ENCODE assay signal across 21 mouse cellular contexts in genomic region chrX:8142948-8143347, GRCm38 (mm10). TPM values are rescaled to one million over a fixed set of nuclear protein-coding genes. Genes with fewer than 3 reads are reported as not detected.
DNase-seq lines count a peak whose midpoint lies in the region; ATAC-seq and TF ChIP-seq lines count a peak whose summit lies in the region.
"Had no signal": no experiment of that assay in that cellular context is flagged by ENCODE, and none has a peak within 500 bp of the region (broad histone marks: within the 10 kb centered on the region; RNA-seq: fewer than 3 reads in every experiment).

No protein-coding gene starts in this region.

- no peak overlapping the region for H3K4me2 ChIP-seq in midbrain, embryonic 11.5 days
- peak overlapping the region; percentile 91 for H3K4me2 ChIP-seq in liver, embryonic 13.5 days

- no peak for ATAC-seq in midbrain, embryonic 11.5 days (ENCODE audit: low FRiP score)
- ATAC-seq in liver, embryonic 13.5 days (ENCODE audit: low read depth) = no peak
- ATAC-seq: forebrain, embryonic 13.5 days; hindbrain, embryonic 16.5 days had no signal

- H3K4me3 ChIP-seq in midbrain, embryonic 10.5 days = peak overlapping the region; percentile 14; the same call in 1 of the 2 replicates
- no peak overlapping the region for H3K4me3 ChIP-seq in midbrain, embryonic 11.5 days (ENCODE audit: low read depth, low read length)
- peak overlapping the region; percentile 74; the same call in 1 of the 2 replicates for H3K4me3 ChIP-seq in liver, embryonic 13.5 days (replicated peaks)
- no peak overlapping the region for H3K4me3 ChIP-seq in left cerebral cortex, adult 2 months
- H3K4me3 ChIP-seq: neural tube, embryonic 13.5 days had no signal

- intact Hi-C loops in left cerebral cortex, adult 2 months (cut with DNase I) = no loop called here

- DNase-seq in midbrain, embryonic 10.5 days (ENCODE audit: low spot score) = no peak
- DNase-seq in midbrain, embryonic 11.5 days (ENCODE audit: low spot score, missing footprints) = no peak
- peak; percentile 29 for DNase-seq in ZHBTc4 (ENCODE audit: low read depth, low spot score)
- no peak for DNase-seq in liver, embryonic 13.5 days
- DNase-seq in naive thymus-derived CD4-positive, alpha-beta T cell, adult 2 months (ENCODE audit: low read depth) = peak; percentile 11
- DNase-seq in left cerebral cortex, adult 2 months (ENCODE audit: extremely low spot score in 1 of 2, low spot score in 2 of 2) = no peak
- DNase-seq in cerebellum, adult 11-12 months = no peak
- DNase-seq: adrenal gland, postnatal 14 days; cerebellum, adult 8-10 months; heart, postnatal 36 days; kidney, adult 18-20 months; kidney, postnatal 25 days; thymus, postnatal 14 days had no signal

- peaks cover 8% of the 10 kb centered on the region; the same call in 1 of the 2 replicates for H3K9me3 ChIP-seq in midbrain, embryonic 10.5 days (replicated peaks)
- no peaks in the 10 kb centered on the region for H3K9me3 ChIP-seq in midbrain, embryonic 11.5 days (ENCODE audit: control insufficient read depth, low read length)
- H3K9me3 ChIP-seq in liver, embryonic 13.5 days (replicated peaks) = no peaks in the 10 kb centered on the region
- H3K9me3 ChIP-seq: embryonic facial prominence, embryonic 13.5 days; forebrain, embryonic 13.5 days; heart, embryonic 12.5 days; lung, embryonic 15.5 days; neural tube, embryonic 13.5 days had no signal

- H3K27ac ChIP-seq in midbrain, embryonic 10.5 days (replicated peaks) = no peak overlapping the region
- no peak overlapping the region for H3K27ac ChIP-seq in midbrain, embryonic 11.5 days (ENCODE audit: low read depth, low read length)
- no peak overlapping the region for H3K27ac ChIP-seq in liver, embryonic 13.5 days
- no peak overlapping the region for H3K27ac ChIP-seq in left cerebral cortex, adult 2 months
- H3K27ac ChIP-seq: embryonic facial prominence, embryonic 13.5 days; forebrain, embryonic 13.5 days; lung, embryonic 15.5 days; macrophage; neural tube, embryonic 13.5 days; stomach, postnatal 0 days had no signal

- 92% methylated on average over 7 of the region's 7 CpGs for WGBS in midbrain, embryonic 10.5 days
- WGBS in midbrain, embryonic 11.5 days = 89% methylated on average over 7 of the region's 7 CpGs
- 62% methylated on average over 7 of the region's 7 CpGs for WGBS in liver, embryonic 13.5 days (ENCODE audit: insufficient replicate concordance)

- no peak overlapping the region for H3K9ac ChIP-seq in midbrain, embryonic 11.5 days (ENCODE audit: low read length)
- no peak overlapping the region for H3K9ac ChIP-seq in liver, embryonic 13.5 days
- H3K9ac ChIP-seq: embryonic facial prominence, embryonic 13.5 days; forebrain, embryonic 13.5 days; neural tube, embryonic 13.5 days had no signal

- H3K36me3 ChIP-seq in midbrain, embryonic 10.5 days = peaks cover 61% of the 10 kb centered on the region
- H3K36me3 ChIP-seq in midbrain, embryonic 11.5 days (ENCODE audit: control insufficient read depth, insufficient read depth, low read length) = peaks cover 8% of the 10 kb centered on the region
- peaks cover 59% of the 10 kb centered on the region for H3K36me3 ChIP-seq in liver, embryonic 13.5 days

- H3K27me3 ChIP-seq in midbrain, embryonic 10.5 days (ENCODE audit: low read depth, poor library complexity, severe bottlenecking) = no peaks in the 10 kb centered on the region
- H3K27me3 ChIP-seq in midbrain, embryonic 11.5 days (ENCODE audit: control insufficient read depth, insufficient read depth, low read length) = no peaks in the 10 kb centered on the region
- no peaks in the 10 kb centered on the region for H3K27me3 ChIP-seq in liver, embryonic 13.5 days
- H3K27me3 ChIP-seq: embryonic facial prominence, embryonic 13.5 days; forebrain, embryonic 13.5 days; heart, embryonic 12.5 days; lung, embryonic 15.5 days; neural tube, embryonic 13.5 days had no signal

- TF ChIP-seq CTCF in left cerebral cortex, adult 2 months (IDR thresholded peaks at IDR 0.05) = no peak

- H3K4me1 ChIP-seq in midbrain, embryonic 10.5 days = peaks cover 16% of the 10 kb centered on the region
- H3K4me1 ChIP-seq in midbrain, embryonic 11.5 days (ENCODE audit: control insufficient read depth, insufficient read depth, low read length) = peaks cover 7% of the 10 kb centered on the region
- H3K4me1 ChIP-seq in liver, embryonic 13.5 days (replicated peaks) = peaks cover 30% of the 10 kb centered on the region

RNA-seq across cellular contexts. Expression of gene Rbm3, which starts 2.7 kb away (rescaled TPM):
- 397 and 409 TPM in 2 replicates for polyA plus RNA-seq in midbrain, embryonic 10.5 days (2016; fragmentation: Nextera tagmentation; extraction: Ambion mirVana)
- polyA plus RNA-seq in midbrain, embryonic 11.5 days (2014; fragmentation: Nextera tagmentation; extraction: Ambion mirVana) = 439 and 458 TPM in 2 replicates
- polyA plus RNA-seq in liver, embryonic 13.5 days (2015; fragmentation: Nextera tagmentation; extraction: Ambion mirVana) = 328 and 361 TPM in 2 replicates
- 100 to 1,000 TPM in 1 of 2 experiments, 10 to 100 TPM in 1; 86.0 to 124 TPM for total RNA-seq in left cerebral cortex, adult 2 months (2021)

RNA-seq across cellular contexts. Expression of gene Wdr13, which starts 10.3 kb away (rescaled TPM):
- 22.8 and 32.2 TPM in 2 replicates for polyA plus RNA-seq in midbrain, embryonic 10.5 days (2016; fragmentation: Nextera tagmentation; extraction: Ambion mirVana)
- 21.9 and 23.4 TPM in 2 replicates for polyA plus RNA-seq in midbrain, embryonic 11.5 days (2014; fragmentation: Nextera tagmentation; extraction: Ambion mirVana)
- 6.8 and 7.1 TPM in 2 replicates for polyA plus RNA-seq in liver, embryonic 13.5 days (2015; fragmentation: Nextera tagmentation; extraction: Ambion mirVana)
- 100 to 1,000 TPM; 190 to 220 TPM for total RNA-seq in left cerebral cortex, adult 2 months (2021)

RNA-seq across cellular contexts. Expression of gene Tbc1d25, which starts 33.0 kb away (rescaled TPM):
- 8.7 and 11.2 TPM in 2 replicates for polyA plus RNA-seq in midbrain, embryonic 10.5 days (2016; fragmentation: Nextera tagmentation; extraction: Ambion mirVana)
- 11.5 and 11.6 TPM in 2 replicates for polyA plus RNA-seq in midbrain, embryonic 11.5 days (2014; fragmentation: Nextera tagmentation; extraction: Ambion mirVana)
- polyA plus RNA-seq in liver, embryonic 13.5 days (2015; fragmentation: Nextera tagmentation; extraction: Ambion mirVana) = 4.9 and 5.0 TPM in 2 replicates
- 10 to 100 TPM; 14.5 to 16.6 TPM for total RNA-seq in left cerebral cortex, adult 2 months (2021)

RNA-seq across cellular contexts. Expression of gene Ebp, which starts 50.4 kb away (rescaled TPM):
- polyA plus RNA-seq in midbrain, embryonic 10.5 days (2016; fragmentation: Nextera tagmentation; extraction: Ambion mirVana) = 35.1 TPM in 2 replicates
- polyA plus RNA-seq in midbrain, embryonic 11.5 days (2014; fragmentation: Nextera tagmentation; extraction: Ambion mirVana) = 32.0 and 36.1 TPM in 2 replicates
- 61.8 and 64.4 TPM in 2 replicates for polyA plus RNA-seq in liver, embryonic 13.5 days (2015; fragmentation: Nextera tagmentation; extraction: Ambion mirVana)
- 10 to 100 TPM; 34.8 to 35.7 TPM for total RNA-seq in left cerebral cortex, adult 2 months (2021)

RNA-seq across cellular contexts. Expression of gene Was, which starts 52.6 kb away (rescaled TPM):
- 0.17 and 0.31 TPM in 2 replicates for polyA plus RNA-seq in midbrain, embryonic 10.5 days (2016; fragmentation: Nextera tagmentation; extraction: Ambion mirVana)
- 0.26 and 0.34 TPM in 2 replicates for polyA plus RNA-seq in midbrain, embryonic 11.5 days (2014; fragmentation: Nextera tagmentation; extraction: Ambion mirVana)
- 2.4 and 3.4 TPM in 2 replicates for polyA plus RNA-seq in liver, embryonic 13.5 days (2015; fragmentation: Nextera tagmentation; extraction: Ambion mirVana)
- 1 to 10 TPM; 1.5 to 1.9 TPM for total RNA-seq in left cerebral cortex, adult 2 months (2021)
- polyA plus RNA-seq: forebrain, embryonic 13.5 days had no signal

Comparison
In these comparisons a context has a peak if more than half of its experiments do, and no peak if none do; other contexts are left out.
1. H3K4me3 ChIP-seq: peak in midbrain, embryonic 10.5 days (single experiment) and liver, embryonic 13.5 days (single experiment); none in midbrain, embryonic 11.5 days (single experiment) and left cerebral cortex, adult 2 months (single experiment).
2. DNase-seq: peak in ZHBTc4 (single experiment) and naive thymus-derived CD4-positive, alpha-beta T cell, adult 2 months (single experiment); none in midbrain, embryonic 10.5 days (single experiment), midbrain, embryonic 11.5 days (single experiment), liver, embryonic 13.5 days (single experiment), left cerebral cortex, adult 2 months (0 of 2) and cerebellum, adult 11-12 months (single experiment).